Mouse (Mus musculus): ENCODE measurements around the gene Lgals3bp.

The Lgals3bp gene

GRCm38 (mm10) chr11:118409106-118410072 lies 7.5 kb upstream of the Lgals3bp start:
- Histone ChIP-seq H3K4me3 (replicated peaks; ENCODE audit: low read length) (no peak overlapping the region), H3K9me3 (ENCODE audit: low read length) (no peaks in the 10 kb centered on the region), H3K4me1 (replicated peaks; ENCODE audit: low read depth, low read length) (peaks cover 66% of the 10 kb centered on the region), H3K36me3 (ENCODE audit: insufficient read depth, low read length) (peaks cover 86% of the 10 kb centered on the region), H3K27me3 (ENCODE audit: insufficient read depth, low read length) (no peaks in the 10 kb centered on the region)
- no peak for TF ChIP-seq CTCF (conservative IDR thresholded peaks at IDR 0.05; ENCODE audit: low read length)
- no peak for TF ChIP-seq POU5F1 (IDR thresholded peaks at IDR 0.05; ENCODE audit: borderline replicate concordance, low read length)
- TF ChIP-seq NANOG (IDR thresholded peaks at IDR 0.05; ENCODE audit: borderline replicate concordance, low read length), result no peak

- H3K27me3 ChIP-seq (ENCODE audit: insufficient read depth, low read length), result no peaks in the 10 kb centered on the region
- peaks cover 74% of the 10 kb centered on the region for H3K36me3 ChIP-seq (ENCODE audit: insufficient read depth, low read length)
- TF ChIP-seq NANOG (IDR thresholded peaks at IDR 0.05; ENCODE audit: borderline replicate concordance, low read length), result no peak
- TF ChIP-seq CTCF (conservative IDR thresholded peaks at IDR 0.05; ENCODE audit: low read length), result no peak
- no peak for TF ChIP-seq POU5F1 (IDR thresholded peaks at IDR 0.05; ENCODE audit: borderline replicate concordance, low read length)
- H3K4me3 ChIP-seq (replicated peaks; ENCODE audit: low read length), result 0 out of 2 replicates have a peak overlapping the region, but pooled peaks have one; percentile 7
- peaks cover 73% of the 10 kb centered on the region for H3K4me1 ChIP-seq (replicated peaks; ENCODE audit: low read depth, low read length)
- H3K9me3 ChIP-seq (ENCODE audit: low read length), result no peaks in the 10 kb centered on the region
Observed at GRCm38 (mm10) chr11:118408051-118408740, 6.3 kb upstream of the Lgals3bp start.

DNA sequence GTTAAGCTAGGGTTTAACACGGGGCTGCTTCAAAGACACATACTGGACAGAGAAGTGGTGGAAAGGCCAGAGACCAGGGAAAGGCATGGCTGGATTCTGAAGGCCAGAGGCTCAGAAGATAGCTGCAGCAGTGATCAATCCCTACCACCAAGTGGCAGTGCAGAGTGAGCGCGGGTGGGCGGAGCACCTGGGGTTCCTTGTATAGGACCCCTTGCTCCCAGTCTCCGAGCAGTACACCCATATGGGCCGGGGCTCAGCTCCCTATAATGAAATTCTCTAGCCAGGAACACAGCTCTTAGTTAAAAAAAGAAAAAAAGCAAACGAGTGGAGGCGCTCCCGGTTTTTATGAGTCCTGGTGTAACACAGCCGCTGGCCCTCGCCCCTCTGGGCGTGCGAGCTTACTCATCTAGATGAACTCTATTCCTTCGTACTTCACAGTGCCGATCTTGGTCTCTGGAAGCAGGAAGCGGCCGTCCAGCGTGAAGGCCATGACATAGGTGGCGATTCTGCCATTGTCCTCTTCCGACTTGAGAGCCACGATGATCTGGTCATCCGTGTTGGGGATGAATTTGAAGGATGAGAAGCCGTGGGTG lies 5.5 kb upstream of the Lgals3bp start:
- Histone ChIP-seq H3K9me3 (ENCODE audit: low read length) (no peaks in the 10 kb centered on the region), H3K27me3 (ENCODE audit: insufficient read depth, low read length) (no peaks in the 10 kb centered on the region), H3K4me1 (replicated peaks; ENCODE audit: low read depth, low read length) (peaks cover 69% of the 10 kb centered on the region), H3K4me3 (replicated peaks; ENCODE audit: low read length) (peak overlapping the region; percentile 7; the same call in 1 of the 2 replicates), H3K36me3 (ENCODE audit: insufficient read depth, low read length) (peaks cover 68% of the 10 kb centered on the region)
- TF ChIP-seq CTCF (conservative IDR thresholded peaks at IDR 0.05; ENCODE audit: low read length) (peak; percentile 29), POU5F1 (IDR thresholded peaks at IDR 0.05; ENCODE audit: borderline replicate concordance, low read length) (no peak)

- Histone ChIP-seq H3K36me3 (ENCODE audit: insufficient read depth, low read length) (peaks cover 59% of the 10 kb centered on the region), H3K9me3 (ENCODE audit: low read length) (no peaks in the 10 kb centered on the region)
- TF ChIP-seq NANOG (IDR thresholded peaks at IDR 0.05; ENCODE audit: borderline replicate concordance, low read length) (no peak), POU5F1 (IDR thresholded peaks at IDR 0.05; ENCODE audit: borderline replicate concordance, low read length) (no peak), CTCF (conservative IDR thresholded peaks at IDR 0.05; ENCODE audit: low read length) (no peak)
Observed at GRCm38 (mm10) chr11:118406521-118406920, 4.6 kb upstream of the Lgals3bp start.

GRCm38 (mm10) chr11:118405311-118405710 lies 3.4 kb upstream of the Lgals3bp start:
- no peaks in the 10 kb centered on the region for H3K9me3 ChIP-seq (ENCODE audit: low read length)
- H3K36me3 ChIP-seq (ENCODE audit: insufficient read depth, low read length), result peaks cover 47% of the 10 kb centered on the region
- H3K27me3 ChIP-seq (ENCODE audit: insufficient read depth, low read length), result no peaks in the 10 kb centered on the region
- TF ChIP-seq NANOG (IDR thresholded peaks at IDR 0.05; ENCODE audit: borderline replicate concordance, low read length) (no peak), POU5F1 (IDR thresholded peaks at IDR 0.05; ENCODE audit: borderline replicate concordance, low read length) (no peak), CTCF (conservative IDR thresholded peaks at IDR 0.05; ENCODE audit: low read length) (no peak)
- no peak overlapping the region for H3K4me3 ChIP-seq (replicated peaks; ENCODE audit: low read length)
- H3K4me1 ChIP-seq (replicated peaks; ENCODE audit: low read depth, low read length), result peaks cover 66% of the 10 kb centered on the region

More at GRCm38 (mm10) chr11:118406521-118406920, 4.6 kb upstream of the Lgals3bp start:
- no peaks in the 10 kb centered on the region for H3K27me3 ChIP-seq (ENCODE audit: insufficient read depth, low read length)
- H3K4me3 ChIP-seq (replicated peaks; ENCODE audit: low read length), result no peak overlapping the region
- peaks cover 68% of the 10 kb centered on the region for H3K4me1 ChIP-seq (replicated peaks; ENCODE audit: low read depth, low read length)

GRCm38 (mm10) chr11:118403951-118404899 lies 2.3 kb upstream of the Lgals3bp start:
- Histone ChIP-seq H3K4me3 (replicated peaks; ENCODE audit: low read length) (no peak overlapping the region), H3K27me3 (ENCODE audit: insufficient read depth, low read length) (0 out of 2 replicates have a peak, but pooled peaks cover 4% of the 10 kb centered on the region), H3K4me1 (replicated peaks; ENCODE audit: low read depth, low read length) (peaks cover 61% of the 10 kb centered on the region), H3K36me3 (ENCODE audit: insufficient read depth, low read length) (peaks cover 36% of the 10 kb centered on the region), H3K9me3 (ENCODE audit: low read length) (no peaks in the 10 kb centered on the region)
- TF ChIP-seq CTCF (conservative IDR thresholded peaks at IDR 0.05; ENCODE audit: low read length) (no peak), NANOG (IDR thresholded peaks at IDR 0.05; ENCODE audit: borderline replicate concordance, low read length) (no peak), POU5F1 (IDR thresholded peaks at IDR 0.05; ENCODE audit: borderline replicate concordance, low read length) (no peak)

DNA sequence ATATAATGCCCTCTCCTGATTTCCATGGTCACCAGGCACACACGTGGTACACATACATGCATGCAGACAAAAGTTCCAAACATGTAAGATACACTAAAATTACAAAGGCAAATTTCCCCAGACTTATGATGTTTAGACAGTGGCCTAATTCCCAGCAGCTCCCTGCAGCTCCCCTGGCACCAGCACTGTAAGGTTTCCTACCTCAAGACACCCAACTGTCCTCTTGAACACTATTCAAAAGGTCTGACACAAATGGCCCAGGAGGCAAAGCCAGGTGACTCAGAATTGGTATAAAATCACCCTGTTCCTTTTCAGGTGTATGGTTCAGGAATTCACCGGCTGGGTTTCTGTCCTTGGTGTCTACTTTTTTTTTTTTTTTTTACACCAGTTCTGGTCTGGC lies 1.3 kb upstream of the Lgals3bp start:
- H3K36me3 ChIP-seq (ENCODE audit: insufficient read depth, low read length), result peaks cover 26% of the 10 kb centered on the region
- no peaks in the 10 kb centered on the region for H3K9me3 ChIP-seq (ENCODE audit: low read length)
- H3K4me1 ChIP-seq (replicated peaks; ENCODE audit: low read depth, low read length), result peaks cover 52% of the 10 kb centered on the region
- TF ChIP-seq CTCF (conservative IDR thresholded peaks at IDR 0.05; ENCODE audit: low read length), result no peak
- TF ChIP-seq NANOG (IDR thresholded peaks at IDR 0.05; ENCODE audit: borderline replicate concordance, low read length), result no peak
- TF ChIP-seq POU5F1 (IDR thresholded peaks at IDR 0.05; ENCODE audit: borderline replicate concordance, low read length), result no peak
- 0 out of 2 replicates have a peak, but pooled peaks cover 13% of the 10 kb centered on the region for H3K27me3 ChIP-seq (ENCODE audit: insufficient read depth, low read length)
- no peak overlapping the region for H3K4me3 ChIP-seq (replicated peaks; ENCODE audit: low read length)

Data from E14TG2a.4 (cell line).